Mouse (Mus musculus) stomach, postnatal 0 days (tissue): Measurements from ENCODE around the gene Pcdh7.

Experiments
- CTCF ChIP-seq: IDR thresholded peaks from 2 replicates; pipeline ENCODE4 v1.5.1; 2016; ENCODE audit warnings: antibody characterized with exemption, low read depth, mild to moderate bottlenecking, moderate library complexity
- EP300 ChIP-seq: optimal IDR thresholded peaks from 2 replicates; pipeline ENCODE3; 2016; ENCODE audit warnings: antibody characterized with exemption

DNA sequence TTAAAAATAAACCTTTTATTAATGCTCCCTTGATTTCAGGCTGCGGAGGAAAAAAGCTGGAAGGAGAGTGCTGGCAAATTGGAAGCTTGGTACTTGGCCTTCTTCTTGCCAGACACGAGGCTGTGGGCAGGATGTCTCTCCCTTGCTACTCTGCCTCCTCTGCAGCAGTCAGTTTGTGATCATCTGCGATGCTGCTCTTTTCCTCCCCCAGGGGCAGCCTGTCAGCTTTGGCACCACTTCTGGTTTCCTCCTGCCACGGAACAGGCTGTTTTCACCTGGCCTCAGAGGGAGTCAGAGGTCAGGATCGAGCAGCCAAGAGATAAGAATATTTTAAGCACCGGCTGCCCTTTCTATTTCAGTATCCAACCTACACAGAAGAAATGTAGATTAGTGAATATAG lies 25.2 kb downstream of the Pcdh7 start:
- no peak for TF ChIP-seq CTCF
- TF ChIP-seq EP300 = no peak
